Mouse (Mus musculus) layer of hippocampus, adult 9-11 months (tissue): ENCODE results near the gene Ctsh.

Experiments
- DNase-seq: peaks from one replicate; pipeline ENCODE4 v3.0.0; 2022

Gene Ctsh

GRCm38 (mm10) chr9:90113651-90114566 lies 60.0 kb downstream of the Ctsh start:
- DNase-seq = peak; percentile 94

- peak; percentile 99 for DNase-seq
Measured at GRCm38 (mm10) chr9:90114567-90115307, 60.8 kb downstream of the Ctsh start, which contains the start of gene Morf4l1. TSS of gene Morf4l1 (minus strand) at chr9:90114774.

GRCm38 (mm10) chr9:90115308-90115700 lies 61.4 kb downstream of the Ctsh start:
- DNase-seq = no peak

- no peak for DNase-seq
Measured at GRCm38 (mm10) chr9:90117234-90117633, 63.3 kb downstream of the Ctsh start.

GRCm38 (mm10) chr9:90122246-90122740 lies 68.3 kb downstream of the Ctsh start:
- no peak for DNase-seq

GRCm38 (mm10) chr9:90124156-90124872 lies 70.4 kb downstream of the Ctsh start:
- no peak for DNase-seq

- DNase-seq = no peak
Measured at GRCm38 (mm10) chr9:90124873-90125245, 70.9 kb downstream of the Ctsh start.
